Mouse (Mus musculus): ENCODE results near the gene Zfp507.

- TF ChIP-seq CTCF (IDR thresholded peaks at IDR 0.05; ENCODE audit: borderline replicate concordance, insufficient read depth, low read depth, low read length) (no peak), POLR2A (IDR thresholded peaks at IDR 0.05; ENCODE audit: borderline replicate concordance, insufficient read depth, low read length) (no peak)
Observed at GRCm38 (mm10) chr7:35728376-35728775, 74.4 kb downstream of the Zfp507 start.
